Mouse (Mus musculus): ENCODE results near the gene Stap2.

- TF ChIP-seq CTCF (IDR thresholded peaks at IDR 0.05; ENCODE audit: low read depth) (peak; percentile 83), EP300 (IDR thresholded peaks at IDR 0.05; ENCODE audit: low read depth) (no peak)
Observed at GRCm38 (mm10) chr17:55976255-55976862, 29.0 kb downstream of the Stap2 start.

Data from liver, postnatal 0 days (tissue).